Mouse (Mus musculus): ENCODE data around the gene Zfp747.

The Zfp747 gene

DNA sequence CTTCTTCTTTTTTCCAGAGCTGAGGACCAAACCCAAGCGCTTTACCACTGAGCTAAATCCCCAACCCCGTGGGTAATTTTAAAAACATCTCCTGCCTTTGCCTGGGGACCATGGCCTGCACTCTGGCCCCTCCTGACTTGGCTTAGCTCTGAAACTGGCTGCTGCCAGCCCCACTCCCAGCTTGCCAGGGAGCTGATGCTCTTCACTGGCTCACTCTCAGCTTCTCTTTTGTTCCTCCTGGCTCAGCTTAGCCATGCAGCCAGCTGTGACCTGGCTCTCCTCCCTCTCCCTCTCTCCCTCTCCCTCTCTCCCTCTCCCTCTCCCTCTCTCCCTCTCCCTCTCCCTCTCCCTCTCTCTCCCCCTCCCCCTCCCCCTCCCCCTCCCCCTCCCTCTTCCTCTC lies 49.2 kb downstream of the Zfp747 start:
- WGBS: 48% methylated on average over 2 of the region's 2 CpGs

GRCm38 (mm10) chr7:127325550-127325949 lies 50.3 kb downstream of the Zfp747 start:
- 90% methylated on average over 8 of the region's 8 CpGs for whole genome bisulfite sequencing

DNA sequence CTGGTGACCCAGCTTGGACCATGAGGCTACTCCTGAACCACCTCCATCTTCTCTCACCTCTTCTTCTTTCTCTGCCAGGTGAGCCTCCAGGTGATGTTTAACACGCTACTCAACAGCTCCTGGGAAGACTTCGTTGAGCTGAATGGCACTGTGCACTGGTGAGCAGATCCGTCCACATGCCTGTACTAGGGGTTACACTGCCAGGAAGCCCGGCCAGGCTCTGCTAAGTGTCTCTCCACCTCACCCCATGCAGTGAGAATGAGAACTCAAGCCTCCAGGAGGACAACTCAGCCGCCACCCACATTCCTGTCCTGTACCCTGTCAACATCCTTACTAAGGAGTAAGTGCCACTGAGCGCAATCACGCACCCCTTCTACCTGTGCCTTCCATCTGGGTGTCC lies 50.9 kb downstream of the Zfp747 start:
- 94% methylated on average over 7 of the region's 7 CpGs for WGBS

All from cerebral cortex, adult 2 months (tissue).